29 mouse cellular contexts compared by ENCODE assay signal in genomic region chr10:79760603-79761143, GRCm38 (mm10). TPM values are rescaled to one million over a fixed set of nuclear protein-coding genes. Genes with fewer than 3 reads are reported as not detected.
DNase-seq lines count a peak whose midpoint lies in the region; ATAC-seq and TF ChIP-seq lines count a peak whose summit lies in the region.
"Had no signal": no experiment of that assay in that cellular context is flagged by ENCODE, and none has a peak within 500 bp of the region (broad histone marks: within the 10 kb centered on the region; RNA-seq: fewer than 3 reads in every experiment).

No protein-coding gene starts in this region.

- TF ChIP-seq CTCF in midbrain, postnatal 0 days (IDR thresholded peaks at IDR 0.05), result no peak

- peaks cover 36% of the 10 kb centered on the region for H3K79me2 ChIP-seq in myocyte (ENCODE audit: control insufficient read depth, insufficient read depth)

- peaks cover 22% of the 10 kb centered on the region for H3K4me1 ChIP-seq in midbrain, embryonic 10.5 days
- H3K4me1 ChIP-seq in midbrain, postnatal 0 days (ENCODE audit: insufficient read depth, low read length), result peaks cover 6% of the 10 kb centered on the region; the same call in 1 of the 2 replicates
- H3K4me1 ChIP-seq in embryonic facial prominence, embryonic 12.5 days, result peaks cover 15% of the 10 kb centered on the region

- H3K27me3 ChIP-seq in midbrain, embryonic 10.5 days (ENCODE audit: low read depth, poor library complexity, severe bottlenecking), result peaks cover 8% of the 10 kb centered on the region; the same call in 1 of the 2 replicates
- no peaks in the 10 kb centered on the region for H3K27me3 ChIP-seq in midbrain, postnatal 0 days (ENCODE audit: insufficient read depth, low read length)
- H3K27me3 ChIP-seq in embryonic facial prominence, embryonic 12.5 days, result no peaks in the 10 kb centered on the region
- no peaks in the 10 kb centered on the region for H3K27me3 ChIP-seq in myocyte (ENCODE audit: control insufficient read depth, insufficient read depth, insufficient read length)
- H3K27me3 ChIP-seq: hindbrain, embryonic 12.5 days; hindbrain, embryonic 15.5 days had no signal

- H3K36me3 ChIP-seq in midbrain, embryonic 10.5 days, result peaks cover 88% of the 10 kb centered on the region
- peaks cover 50% of the 10 kb centered on the region for H3K36me3 ChIP-seq in midbrain, postnatal 0 days (ENCODE audit: insufficient read depth, low read length)
- H3K36me3 ChIP-seq in embryonic facial prominence, embryonic 12.5 days, result peaks cover 66% of the 10 kb centered on the region
- H3K36me3 ChIP-seq in myocyte (ENCODE audit: control insufficient read depth, insufficient read depth), result peaks cover 20% of the 10 kb centered on the region

- no peak overlapping the region for H3K4me2 ChIP-seq in midbrain, postnatal 0 days (ENCODE audit: low read depth, low read length, poor library complexity, severe bottlenecking)
- H3K4me2 ChIP-seq in embryonic facial prominence, embryonic 12.5 days (replicated peaks), result no peak overlapping the region
- H3K4me2 ChIP-seq in myocyte (ENCODE audit: low read depth), result no peak overlapping the region
- H3K4me2 ChIP-seq: heart, embryonic 11.5 days; hindbrain, embryonic 12.5 days; hindbrain, embryonic 15.5 days had no signal

- ATAC-seq in cerebellum, adult (ENCODE audit: insufficient number of reproducible peaks, low FRiP score, low TSS enrichment), result no peak
- no peak for ATAC-seq in midbrain, postnatal 0 days (ENCODE audit: low FRiP score)
- ATAC-seq in embryonic facial prominence, embryonic 12.5 days (ENCODE audit: insufficient number of reproducible peaks, insufficient read depth, low FRiP score, low TSS enrichment), result 0 out of 2 replicates have a peak, but pooled peaks have one; percentile 36
- ATAC-seq: CD4-positive, CD25-positive, alpha-beta regulatory T cell, adult 4 months; forebrain, embryonic 14.5 days; forebrain, postnatal 0 days had no signal

- 95% methylated on average over 11 of the region's 11 CpGs for WGBS in midbrain, embryonic 10.5 days
- 91% methylated on average over 11 of the region's 11 CpGs for WGBS in midbrain, postnatal 0 days
- WGBS in embryonic facial prominence, embryonic 12.5 days, result 84% methylated on average over 11 of the region's 11 CpGs

- peak; percentile 40 for DNase-seq in cerebellum, adult 9-11 months
- no peak for DNase-seq in midbrain, embryonic 10.5 days (ENCODE audit: low spot score)
- DNase-seq in midbrain, postnatal 0 days (ENCODE audit: low spot score), result no peak
- no peak for DNase-seq in kidney, adult 18-20 months
- DNase-seq: adrenal gland, postnatal 25 days; cerebellum, adult 18-20 months; cerebellum, adult 9-10 months; cerebellum, postnatal 25 days; forebrain, postnatal 0 days; gastrocnemius, adult 2 months; gastrocnemius, postnatal 14 days; heart, adult 11 months had no signal

- no peak overlapping the region for H3ac ChIP-seq in myocyte (ENCODE audit: control insufficient read depth, insufficient read length)

- H3K4me3 ChIP-seq in midbrain, embryonic 10.5 days, result peak overlapping the region; percentile 20; the same call in 1 of the 2 replicates
- no peak overlapping the region for H3K4me3 ChIP-seq in midbrain, postnatal 0 days (ENCODE audit: low read depth, low read length)
- no peak overlapping the region for H3K4me3 ChIP-seq in embryonic facial prominence, embryonic 12.5 days
- H3K4me3 ChIP-seq in myocyte, result no peak overlapping the region
- H3K4me3 ChIP-seq: gastrocnemius, adult 2 months; hindbrain, embryonic 12.5 days; hindbrain, embryonic 15.5 days had no signal

- H3K27ac ChIP-seq in midbrain, embryonic 10.5 days (replicated peaks), result no peak overlapping the region
- H3K27ac ChIP-seq in midbrain, postnatal 0 days (ENCODE audit: low read depth, low read length), result no peak overlapping the region
- H3K27ac ChIP-seq in embryonic facial prominence, embryonic 12.5 days, result no peak overlapping the region
- H3K27ac ChIP-seq: gastrocnemius, adult 2 months; hindbrain, embryonic 12.5 days; hindbrain, embryonic 15.5 days had no signal

- no peak for TF ChIP-seq POLR2A in myocyte (IDR thresholded peaks at IDR 0.05; ENCODE audit: insufficient read length, low read depth)

- no peaks in the 10 kb centered on the region for H3K9me3 ChIP-seq in midbrain, embryonic 10.5 days (replicated peaks)
- H3K9me3 ChIP-seq in midbrain, postnatal 0 days (ENCODE audit: low read length), result no peaks in the 10 kb centered on the region
- H3K9me3 ChIP-seq in embryonic facial prominence, embryonic 12.5 days, result no peaks in the 10 kb centered on the region
- H3K9me3 ChIP-seq: hindbrain, embryonic 12.5 days; hindbrain, embryonic 15.5 days had no signal

- no peak overlapping the region for H3K9ac ChIP-seq in midbrain, postnatal 0 days (replicated peaks; ENCODE audit: low read length, poor library complexity, severe bottlenecking)
- H3K9ac ChIP-seq in embryonic facial prominence, embryonic 12.5 days, result no peak overlapping the region
- H3K9ac ChIP-seq: forebrain, postnatal 0 days; hindbrain, embryonic 12.5 days; hindbrain, embryonic 15.5 days had no signal

TF ChIP-seq in myocyte, 11 proteins besides CTCF, POLR2A, EP300 and RAD21:
- TF ChIP-seq TCF12 (IDR thresholded peaks at IDR 0.05; ENCODE audit: insufficient read depth, poor library complexity, severe bottlenecking) (peak; percentile 99), MYOG (IDR thresholded peaks at IDR 0.05; ENCODE audit: control insufficient read depth in 1 of 3, insufficient read depth in 1 of 3, insufficient read length in 2 of 3, low read depth in 2 of 3) (peak; percentile 93 to 100 (median 100)), POLR2AphosphoS2 (IDR thresholded peaks at IDR 0.05; ENCODE audit: insufficient read length, low read depth) (peak; percentile 10), REST (IDR thresholded peaks at IDR 0.05; ENCODE audit: insufficient read depth, insufficient read length) (no peak), CEBPB (IDR thresholded peaks at IDR 0.05; ENCODE audit: insufficient read depth, poor library complexity, severe bottlenecking) (no peak), MYOD1 (IDR thresholded peaks at IDR 0.05; ENCODE audit: control insufficient read depth in 1 of 3, insufficient read length in 2 of 3, low read depth in 2 of 3) (peak in 2 of 3 experiments; percentile 100), TCF3 (IDR thresholded peaks at IDR 0.05; ENCODE audit: insufficient read length, low read depth) (peak; percentile 100)

RNA-seq across cellular contexts. Expression of gene Fgf22, which starts 5.8 kb away (rescaled TPM):
- polyA plus RNA-seq in midbrain, embryonic 10.5 days (2016; fragmentation: Nextera tagmentation; extraction: Ambion mirVana), result 0.27 and 0.42 TPM in 2 replicates
- 1.7 and 2.2 TPM in 2 replicates for total RNA-seq in midbrain, postnatal 0 days (2014; rRNA removed)
- 3.1 and 4.0 TPM in 2 replicates for polyA plus RNA-seq in midbrain, postnatal 0 days (2015; fragmentation: Nextera tagmentation; extraction: Ambion mirVana)
- 0.33 and 0.65 TPM in 2 replicates for polyA plus RNA-seq in embryonic facial prominence, embryonic 12.5 days (2016; fragmentation: Nextera tagmentation; extraction: Ambion mirVana)
- polyA plus RNA-seq in myocyte (2012; fragmentation: generic; extraction: Trizol), result 0.26 TPM
- total RNA-seq: adrenal gland, postnatal 25 days; common myeloid progenitor, adult 5-6 weeks; gastrocnemius, adult 2 months; gastrocnemius, postnatal 14 days; gastrocnemius, postnatal 4 days; heart, adult 8-10 months; heart, postnatal 25 days; hematopoietic stem cell, adult 5-6 weeks had no signal
- polyA plus RNA-seq: CD4-positive, CD25-positive, alpha-beta regulatory T cell, adult 4 months had no signal

RNA-seq across cellular contexts. Expression of gene Rnf126, which starts 6.1 kb away (rescaled TPM):
- polyA plus RNA-seq in midbrain, embryonic 10.5 days (2016; fragmentation: Nextera tagmentation; extraction: Ambion mirVana), result 109 and 118 TPM in 2 replicates
- total RNA-seq in midbrain, postnatal 0 days (2014; rRNA removed), result 79.6 and 107 TPM in 2 replicates
- polyA plus RNA-seq in midbrain, postnatal 0 days (2015; fragmentation: Nextera tagmentation; extraction: Ambion mirVana), result 121 and 134 TPM in 2 replicates
- 109 and 111 TPM in 2 replicates for polyA plus RNA-seq in embryonic facial prominence, embryonic 12.5 days (2016; fragmentation: Nextera tagmentation; extraction: Ambion mirVana)
- polyA plus RNA-seq in myocyte (2012; fragmentation: generic; extraction: Trizol), result 91.3 TPM

RNA-seq across cellular contexts. Expression of gene Polrmt, which starts 14.3 kb away (rescaled TPM):
- 48.6 and 51.7 TPM in 2 replicates for polyA plus RNA-seq in midbrain, embryonic 10.5 days (2016; fragmentation: Nextera tagmentation; extraction: Ambion mirVana)
- 42.0 and 43.2 TPM in 2 replicates for total RNA-seq in midbrain, postnatal 0 days (2014; rRNA removed)
- polyA plus RNA-seq in midbrain, postnatal 0 days (2015; fragmentation: Nextera tagmentation; extraction: Ambion mirVana), result 32.5 and 37.4 TPM in 2 replicates
- polyA plus RNA-seq in embryonic facial prominence, embryonic 12.5 days (2016; fragmentation: Nextera tagmentation; extraction: Ambion mirVana), result 49.6 and 54.0 TPM in 2 replicates
- polyA plus RNA-seq in myocyte (2012; fragmentation: generic; extraction: Trizol), result 82.3 TPM

RNA-seq across cellular contexts. Expression of gene Fstl3, which starts 16.4 kb away (rescaled TPM):
- polyA plus RNA-seq in midbrain, embryonic 10.5 days (2016; fragmentation: Nextera tagmentation; extraction: Ambion mirVana), result 1.1 and 1.8 TPM in 2 replicates
- total RNA-seq in midbrain, postnatal 0 days (2014; rRNA removed), result 3.3 and 3.4 TPM in 2 replicates
- polyA plus RNA-seq in midbrain, postnatal 0 days (2015; fragmentation: Nextera tagmentation; extraction: Ambion mirVana), result 3.0 and 3.9 TPM in 2 replicates
- 3.5 and 3.7 TPM in 2 replicates for polyA plus RNA-seq in embryonic facial prominence, embryonic 12.5 days (2016; fragmentation: Nextera tagmentation; extraction: Ambion mirVana)
- polyA plus RNA-seq in myocyte (2012; fragmentation: generic; extraction: Trizol), result 28.9 TPM

RNA-seq across cellular contexts. Expression of gene Prss57, which starts 30.1 kb away (rescaled TPM):
- polyA plus RNA-seq in midbrain, embryonic 10.5 days (2016; fragmentation: Nextera tagmentation; extraction: Ambion mirVana), result 0.05 TPM in 1 of 2 replicates, not detected in the other
- total RNA-seq in midbrain, postnatal 0 days (2014; rRNA removed), result 1.1 TPM in 1 of 2 replicates, not detected in the other
- polyA plus RNA-seq in midbrain, postnatal 0 days (2015; fragmentation: Nextera tagmentation; extraction: Ambion mirVana), result 0.09 and 0.25 TPM in 2 replicates
- 0.06 TPM in 1 of 2 replicates, not detected in the other for polyA plus RNA-seq in embryonic facial prominence, embryonic 12.5 days (2016; fragmentation: Nextera tagmentation; extraction: Ambion mirVana)
- 0.07 TPM for polyA plus RNA-seq in myocyte (2012; fragmentation: generic; extraction: Trizol)
- total RNA-seq: adrenal gland, postnatal 25 days; forebrain, postnatal 0 days; gastrocnemius, adult 2 months; gastrocnemius, postnatal 14 days; gastrocnemius, postnatal 4 days; heart, adult 8-10 months; heart, postnatal 25 days had no signal
- polyA plus RNA-seq: C2C12; CD4-positive, CD25-positive, alpha-beta regulatory T cell, adult 4 months; embryonic facial prominence, embryonic 14.5 days; forebrain, embryonic 11.5 days; heart, embryonic 11.5 days; heart, postnatal 0 days had no signal
